Mouse (Mus musculus): Measurements from ENCODE around the gene Gm17535. TPM values are rescaled to one million over a fixed set of nuclear protein-coding genes. Genes with fewer than 3 reads are reported as not detected.
"Not testable (repeated sequence)": the region's sequence is repeated elsewhere in the genome, so short reads cannot be mapped to it uniquely, and the experiment has no call there.

Gene Gm17535
- polyA plus RNA-seq, 1 experiment from 2014 or later = not detected

DNA sequence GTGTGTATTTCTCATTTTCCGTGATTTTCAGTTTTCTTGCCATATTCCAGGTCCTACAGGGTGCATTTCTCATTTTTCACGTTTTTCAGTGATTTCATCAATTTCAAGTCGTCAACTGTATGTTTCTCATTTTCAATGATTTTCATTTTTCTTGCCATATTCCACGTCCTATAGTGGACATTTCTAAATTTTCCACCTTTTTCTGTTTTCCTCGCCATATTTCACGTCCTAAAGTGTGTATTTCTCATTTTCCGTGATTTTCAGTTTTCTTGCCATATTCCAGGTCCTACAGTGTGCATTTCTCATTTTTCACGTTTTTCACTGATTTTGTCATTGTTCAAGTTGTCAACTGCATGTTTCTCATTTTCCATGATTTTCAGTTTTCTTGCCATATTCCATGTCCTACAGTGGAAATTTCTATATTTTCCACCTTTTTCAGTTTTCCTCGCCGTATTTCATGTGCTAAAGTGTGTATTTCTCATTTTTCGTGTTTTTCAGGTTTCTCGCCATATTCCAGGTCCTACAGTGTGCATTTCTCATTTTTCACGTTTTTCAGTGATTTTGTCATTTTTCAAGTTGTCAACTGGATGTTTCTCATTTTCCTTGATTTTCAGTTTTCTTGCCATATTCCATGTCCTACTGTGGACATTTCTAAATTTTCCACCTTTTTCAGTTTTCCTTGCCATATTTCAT, 11.9 kb upstream of the Gm17535 start:
- DNase-seq (ENCODE audit: low spot score) = peak; percentile 9
- WGBS = 72% methylated on average over 9 of the region's 13 CpGs
- not testable (repeated sequence) for ATAC-seq (replicated peaks; ENCODE audit: low FRiP score, low TSS enrichment, low read depth)

DNA sequence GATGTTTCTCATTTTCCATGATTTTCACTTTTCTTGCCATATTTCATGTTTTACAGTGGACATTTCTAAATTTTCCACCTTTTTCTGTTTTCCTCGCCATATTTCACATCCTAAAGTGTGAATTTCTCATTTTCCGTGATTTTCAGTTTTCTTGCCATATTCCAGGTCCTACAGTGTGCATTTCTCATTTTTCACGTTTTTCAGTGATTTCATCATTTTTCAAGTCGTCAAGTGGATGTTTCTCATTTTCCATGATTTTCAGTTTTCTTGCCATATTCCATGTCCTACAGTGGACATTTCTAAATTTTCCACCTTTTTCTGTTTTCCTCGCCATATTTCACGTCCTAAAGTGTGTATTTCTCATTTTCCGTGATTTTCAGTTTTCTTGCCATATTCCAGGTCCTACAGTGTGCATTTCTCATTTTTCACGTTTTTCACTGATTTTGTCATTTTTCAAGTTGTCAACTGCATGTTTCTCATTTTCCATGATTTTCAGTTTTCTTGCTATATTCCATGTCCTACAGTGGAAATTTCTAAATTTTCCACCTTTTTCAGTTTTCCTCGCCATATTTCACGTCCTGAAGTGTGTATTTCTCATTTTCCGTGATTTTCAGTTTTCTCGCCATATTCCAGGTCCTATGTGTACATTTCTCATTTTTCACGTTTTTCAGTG, 11.0 kb upstream of the Gm17535 start, which contains the start of gene Gm10718:
Gene Gm10718, plus strand, starts transcription at position 236 of the 673 bp plus-strand sequence.
- 80% methylated on average over 9 of the region's 13 CpGs for whole genome bisulfite sequencing
- H3K4me1 ChIP-seq (replicated peaks; ENCODE audit: control insufficient read depth, insufficient read depth, low read length); H3K27me3 ChIP-seq (replicated peaks; ENCODE audit: control insufficient read depth, insufficient read depth, low read length); H3K27ac ChIP-seq (ENCODE audit: low read depth); H3K36me3 ChIP-seq (ENCODE audit: control insufficient read depth, insufficient read depth, low read length); H3K4me3 ChIP-seq (ENCODE audit: low read depth, low read length); H3K9me3 ChIP-seq (ENCODE audit: control insufficient read depth, low read length); ATAC-seq (replicated peaks; ENCODE audit: low FRiP score, low TSS enrichment, low read depth); DNase-seq (ENCODE audit: low spot score); H3K4me2 ChIP-seq (ENCODE audit: low read length); H3K9ac ChIP-seq (ENCODE audit: low read length): not testable (repeated sequence)

More for the DNA sequence above, 11.9 kb upstream of the Gm17535 start:
- H3K27ac ChIP-seq (ENCODE audit: low read depth); H3K9me3 ChIP-seq (ENCODE audit: control insufficient read depth, low read length); H3K4me2 ChIP-seq (ENCODE audit: low read length); H3K4me1 ChIP-seq (replicated peaks; ENCODE audit: control insufficient read depth, insufficient read depth, low read length); H3K27me3 ChIP-seq (replicated peaks; ENCODE audit: control insufficient read depth, insufficient read depth, low read length); H3K4me3 ChIP-seq (ENCODE audit: low read depth, low read length); H3K36me3 ChIP-seq (ENCODE audit: control insufficient read depth, insufficient read depth, low read length); H3K9ac ChIP-seq (ENCODE audit: low read length): not testable (repeated sequence)

DNA sequence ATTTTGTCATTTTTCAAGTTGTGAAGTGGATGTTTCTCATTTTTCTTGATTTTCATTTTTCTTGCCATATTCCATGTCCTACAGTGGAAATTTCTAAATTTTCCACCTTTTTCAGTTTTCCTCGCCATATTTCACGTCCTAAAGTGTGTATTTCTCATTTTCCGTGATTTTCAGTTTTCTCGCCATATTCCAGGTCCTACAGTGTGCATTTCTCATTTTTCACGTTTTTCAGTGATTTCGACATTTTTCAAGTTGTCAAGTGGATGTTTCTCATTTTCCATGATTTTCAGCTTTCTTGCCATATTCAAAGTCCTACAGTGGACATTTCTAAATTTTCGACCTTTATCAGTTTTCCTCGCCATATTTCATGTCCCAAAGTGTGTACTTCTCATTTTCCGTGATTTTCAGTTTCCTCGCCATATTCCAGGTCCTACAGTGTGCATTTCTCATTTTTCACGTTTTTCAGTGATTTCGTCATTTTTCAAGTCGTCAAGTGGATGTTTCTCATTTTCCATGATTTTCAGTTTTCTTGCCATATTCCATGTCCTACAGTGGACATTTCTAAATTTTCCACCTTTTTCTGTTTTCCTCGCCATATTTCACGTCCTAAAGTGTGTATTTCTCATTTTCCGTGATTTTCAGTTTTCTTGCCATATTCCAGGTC, 10.3 kb upstream of the Gm17535 start:
- H3K4me3 ChIP-seq (ENCODE audit: low read depth, low read length); ATAC-seq (replicated peaks; ENCODE audit: low FRiP score, low TSS enrichment, low read depth); DNase-seq (ENCODE audit: low spot score); H3K27ac ChIP-seq (ENCODE audit: low read depth); H3K4me2 ChIP-seq (ENCODE audit: low read length); H3K9ac ChIP-seq (ENCODE audit: low read length); H3K27me3 ChIP-seq (replicated peaks; ENCODE audit: control insufficient read depth, insufficient read depth, low read length); H3K36me3 ChIP-seq (ENCODE audit: control insufficient read depth, insufficient read depth, low read length); H3K4me1 ChIP-seq (replicated peaks; ENCODE audit: control insufficient read depth, insufficient read depth, low read length); H3K9me3 ChIP-seq (ENCODE audit: control insufficient read depth, low read length): not testable (repeated sequence)
- WGBS = 65% methylated on average over 15 of the region's 16 CpGs

DNA sequence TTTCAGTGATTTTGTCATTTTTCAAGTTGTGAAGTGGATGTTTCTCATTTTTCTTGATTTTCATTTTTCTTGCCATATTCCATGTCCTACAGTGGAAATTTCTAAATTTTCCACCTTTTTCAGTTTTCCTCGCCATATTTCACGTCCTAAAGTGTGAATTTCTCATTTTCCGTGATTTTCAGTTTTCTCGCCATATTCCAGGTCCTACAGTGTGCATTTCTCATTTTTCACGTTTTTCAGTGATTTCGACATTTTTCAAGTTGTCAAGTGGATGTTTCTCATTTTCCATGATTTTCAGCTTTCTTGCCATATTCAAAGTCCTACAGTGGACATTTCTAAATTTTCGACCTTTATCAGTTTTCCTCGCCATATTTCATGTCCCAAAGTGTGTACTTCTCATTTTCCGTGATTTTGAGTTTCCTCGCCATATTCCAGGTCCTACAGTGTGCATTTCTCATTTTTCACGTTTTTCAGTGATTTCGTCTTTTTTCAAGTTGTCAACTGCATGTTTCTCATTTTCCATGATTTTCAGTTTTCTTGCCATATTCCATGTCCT, 9.4 kb upstream of the Gm17535 start, which contains the start of gene Gm10717:
Gene Gm10717, plus strand, starts transcription at position 506 of the 556 bp plus-strand sequence.
- 71% methylated on average over 12 of the region's 12 CpGs for WGBS
- ATAC-seq (replicated peaks; ENCODE audit: low FRiP score, low TSS enrichment, low read depth) = not testable (repeated sequence)

DNA sequence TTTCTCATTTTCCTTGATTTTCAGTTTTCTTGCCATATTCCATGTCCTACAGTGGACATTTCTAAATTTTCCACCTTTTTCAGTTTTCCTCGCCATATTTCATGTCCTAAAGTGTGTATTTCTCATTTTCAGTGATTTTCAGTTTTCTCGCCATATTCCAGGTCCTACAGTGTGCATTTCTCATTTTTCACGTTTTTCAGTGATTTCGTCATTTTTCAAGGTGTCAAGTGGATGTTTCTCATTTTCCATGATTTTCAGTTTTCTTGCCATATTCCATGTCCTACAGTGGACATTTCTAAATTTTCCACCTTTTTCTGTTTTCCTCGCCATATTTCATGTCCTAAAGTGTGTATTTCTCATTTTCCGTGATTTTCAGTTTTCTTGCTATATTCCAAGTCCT, 8.7 kb upstream of the Gm17535 start:
- H3K4me2 ChIP-seq (ENCODE audit: low read length); H3K27me3 ChIP-seq (replicated peaks; ENCODE audit: control insufficient read depth, insufficient read depth, low read length); DNase-seq (ENCODE audit: low spot score); H3K27ac ChIP-seq (ENCODE audit: low read depth); H3K36me3 ChIP-seq (ENCODE audit: control insufficient read depth, insufficient read depth, low read length); H3K4me3 ChIP-seq (ENCODE audit: low read depth, low read length); H3K9me3 ChIP-seq (ENCODE audit: control insufficient read depth, low read length); H3K4me1 ChIP-seq (replicated peaks; ENCODE audit: control insufficient read depth, insufficient read depth, low read length); H3K9ac ChIP-seq (ENCODE audit: low read length); ATAC-seq (replicated peaks; ENCODE audit: low FRiP score, low TSS enrichment, low read depth): not testable (repeated sequence)
- WGBS = 56% methylated on average over 4 of the region's 6 CpGs

More for the DNA sequence above, 9.4 kb upstream of the Gm17535 start, which contains the start of gene Gm10717:
- H3K4me2 ChIP-seq (ENCODE audit: low read length); H3K4me3 ChIP-seq (ENCODE audit: low read depth, low read length); H3K36me3 ChIP-seq (ENCODE audit: control insufficient read depth, insufficient read depth, low read length); H3K27ac ChIP-seq (ENCODE audit: low read depth); H3K27me3 ChIP-seq (replicated peaks; ENCODE audit: control insufficient read depth, insufficient read depth, low read length); H3K4me1 ChIP-seq (replicated peaks; ENCODE audit: control insufficient read depth, insufficient read depth, low read length); H3K9me3 ChIP-seq (ENCODE audit: control insufficient read depth, low read length); DNase-seq (ENCODE audit: low spot score); H3K9ac ChIP-seq (ENCODE audit: low read length): not testable (repeated sequence)

DNA sequence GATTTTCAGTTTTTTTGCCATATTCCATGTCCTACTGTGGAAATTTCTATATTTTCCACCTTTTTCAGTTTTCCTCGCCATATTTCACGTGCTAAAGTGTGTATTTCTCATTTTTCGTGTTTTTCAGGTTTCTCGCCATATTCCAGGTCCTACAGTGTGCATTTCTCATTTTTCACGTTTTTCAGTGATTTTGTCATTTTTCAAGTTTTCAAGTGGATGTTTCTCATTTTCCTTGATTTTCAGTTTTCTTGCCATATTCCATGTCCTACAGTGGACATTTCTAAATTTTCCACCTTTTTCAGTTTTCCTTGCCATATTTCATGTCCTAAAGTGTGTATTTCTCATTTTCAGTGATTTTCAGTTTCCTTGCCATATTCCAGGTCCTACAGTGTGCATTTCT, 8.3 kb upstream of the Gm17535 start:
- not testable (repeated sequence) for H3K9ac ChIP-seq (ENCODE audit: low read length); H3K4me2 ChIP-seq (ENCODE audit: low read length); H3K4me1 ChIP-seq (replicated peaks; ENCODE audit: control insufficient read depth, insufficient read depth, low read length); H3K27me3 ChIP-seq (replicated peaks; ENCODE audit: control insufficient read depth, insufficient read depth, low read length); H3K9me3 ChIP-seq (ENCODE audit: control insufficient read depth, low read length); ATAC-seq (replicated peaks; ENCODE audit: low FRiP score, low TSS enrichment, low read depth); DNase-seq (ENCODE audit: low spot score); H3K27ac ChIP-seq (ENCODE audit: low read depth); H3K36me3 ChIP-seq (ENCODE audit: control insufficient read depth, insufficient read depth, low read length); H3K4me3 ChIP-seq (ENCODE audit: low read depth, low read length)
- WGBS = 74% methylated on average over 5 of the region's 5 CpGs

DNA sequence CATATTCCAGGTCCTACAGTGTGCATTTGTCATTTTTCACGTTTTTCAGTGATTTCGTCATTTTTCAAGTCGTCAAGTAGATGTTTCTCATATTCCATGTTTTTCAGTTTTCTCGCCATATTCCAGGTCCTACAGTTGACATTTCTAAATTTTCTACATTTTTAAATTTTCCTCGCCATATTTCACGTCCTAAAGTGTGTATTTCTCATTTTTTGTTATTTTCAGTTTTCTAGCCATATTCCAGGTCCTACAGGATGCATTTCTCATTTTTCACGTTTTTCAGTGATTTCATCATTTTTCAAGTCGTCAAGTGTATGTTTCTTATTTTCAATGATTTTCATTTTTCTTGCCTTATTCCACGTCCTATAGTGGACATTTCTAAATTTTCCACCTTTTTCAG, 7.7 kb upstream of the Gm17535 start:
- not testable (repeated sequence) for H3K27me3 ChIP-seq (replicated peaks; ENCODE audit: control insufficient read depth, insufficient read depth, low read length); H3K27ac ChIP-seq (ENCODE audit: low read depth); H3K4me3 ChIP-seq (ENCODE audit: low read depth, low read length); H3K9ac ChIP-seq (ENCODE audit: low read length); ATAC-seq (replicated peaks; ENCODE audit: low FRiP score, low TSS enrichment, low read depth); H3K4me1 ChIP-seq (replicated peaks; ENCODE audit: control insufficient read depth, insufficient read depth, low read length); H3K36me3 ChIP-seq (ENCODE audit: control insufficient read depth, insufficient read depth, low read length); DNase-seq (ENCODE audit: low spot score); H3K9me3 ChIP-seq (ENCODE audit: control insufficient read depth, low read length); H3K4me2 ChIP-seq (ENCODE audit: low read length)
- 70% methylated on average over 9 of the region's 9 CpGs for WGBS

DNA sequence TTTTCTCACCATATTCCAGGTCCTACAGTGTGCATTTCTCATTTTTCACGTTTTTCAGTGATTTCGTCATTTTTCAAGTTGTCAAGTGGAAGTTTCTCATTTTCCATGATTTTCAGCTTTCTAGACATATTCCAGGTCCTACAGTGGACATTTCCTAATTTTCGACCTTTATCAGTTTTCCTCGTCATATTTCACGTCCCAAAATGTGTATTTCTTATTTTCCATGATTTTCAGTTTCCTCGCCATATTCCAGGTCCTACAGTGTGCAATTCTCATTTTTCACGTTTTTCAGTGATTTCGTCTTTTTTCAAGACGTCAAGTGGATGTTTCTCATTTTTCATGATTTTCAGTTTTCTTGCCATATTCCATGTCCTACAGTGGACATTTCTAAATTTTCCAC, 7.2 kb upstream of the Gm17535 start:
- DNase-seq (ENCODE audit: low spot score) = peak; percentile 57
- not testable (repeated sequence) for H3K4me2 ChIP-seq (ENCODE audit: low read length); H3K36me3 ChIP-seq (ENCODE audit: control insufficient read depth, insufficient read depth, low read length); H3K4me3 ChIP-seq (ENCODE audit: low read depth, low read length); H3K9me3 ChIP-seq (ENCODE audit: control insufficient read depth, low read length); H3K9ac ChIP-seq (ENCODE audit: low read length); H3K4me1 ChIP-seq (replicated peaks; ENCODE audit: control insufficient read depth, insufficient read depth, low read length); H3K27ac ChIP-seq (ENCODE audit: low read depth); ATAC-seq (replicated peaks; ENCODE audit: low FRiP score, low TSS enrichment, low read depth); H3K27me3 ChIP-seq (replicated peaks; ENCODE audit: control insufficient read depth, insufficient read depth, low read length)
- WGBS = 74% methylated on average over 9 of the region's 9 CpGs
